Mouse (Mus musculus) limb, embryonic 11.5 days (tissue): ENCODE measurements around the gene Aldh1l1. TPM values are rescaled to one million over a fixed set of nuclear protein-coding genes. Genes with fewer than 3 reads are reported as not detected.

ENCODE experiments used
- ATAC-seq: fragments of 200-750 bp; cut with Nextera tagmentation; 2 replicates; pipeline ENCODE4 v1.8.0; 2017; ENCODE audit warnings: low read depth; ENCODE audit not compliant: insufficient number of reproducible peaks, low FRiP score, low TSS enrichment
- DNase-seq: peaks from one replicate; pipeline ENCODE4 v3.0.0-alpha.2; 2015; ENCODE audit warnings: low spot score
- H3K27ac ChIP-seq: fragments of 300-500 bp; sonication (generic); replicated peaks from 2 replicates; pipeline ENCODE4 v1.5.1; 2014; ENCODE audit warnings: low read depth, mild to moderate bottlenecking, low read length
- H3K27me3 ChIP-seq: fragments of 300-500 bp; sonication (generic); 2 replicates; pipeline ENCODE4 v1.6.1; 2014; ENCODE audit warnings: mild to moderate bottlenecking, low read length, mixed read lengths; ENCODE audit not compliant: control insufficient read depth, insufficient read depth
- H3K36me3 ChIP-seq: fragments of 300-500 bp; sonication (generic); 2 replicates; pipeline ENCODE4 v1.6.1; 2014; ENCODE audit warnings: mild to moderate bottlenecking, low read length, moderate library complexity, mixed read lengths; ENCODE audit not compliant: control insufficient read depth, insufficient read depth
- H3K4me1 ChIP-seq: fragments of 300-500 bp; sonication (generic); 2 replicates; pipeline ENCODE4 v1.6.1; 2014; ENCODE audit warnings: low read length, mixed read lengths; ENCODE audit not compliant: control insufficient read depth, insufficient read depth
- H3K4me2 ChIP-seq: fragments of 300-500 bp; sonication (generic); 2 replicates; pipeline ENCODE4 v1.6.1; 2014; ENCODE audit warnings: low read depth, mild to moderate bottlenecking, moderate library complexity; ENCODE audit not compliant: severe bottlenecking
- H3K4me3 ChIP-seq: fragments of 300-500 bp; sonication (generic); 2 replicates; pipeline ENCODE4 v1.5.1; 2014; ENCODE audit warnings: low read depth, low read length
- H3K9ac ChIP-seq: fragments of 300-500 bp; sonication (generic); 2 replicates; pipeline ENCODE4 v1.6.1; 2014; ENCODE audit warnings: mild to moderate bottlenecking, low read length
- H3K9me3 ChIP-seq: fragments of 300-500 bp; sonication (generic); 2 replicates; pipeline ENCODE4 v1.6.1; 2016; ENCODE audit warnings: low read length; ENCODE audit not compliant: control insufficient read depth
- WGBS: fragments of 180-500 bp; shearing (Covaris S2); extraction: QIAGEN DNeasy Blood & Tissue Kit; methylation state at CpG from one replicate; pipeline ENCODE4 v1.1.7; 2014; 5-methylcytosine and 5-hydroxymethylcytosine counted together
- polyA plus RNA-seq: library from polyadenylated mRNA; unstranded; fragments of >200 nt; fragmentation: Nextera tagmentation; extraction: Ambion mirVana; gene quantifications from 2 replicates; pipeline ENCODE4 v1.2.1, GENCODE M21; 2014

Gene Aldh1l1
- polyA plus RNA-seq, 1 experiment from 2014 or later = 0.57 TPM

DNA sequence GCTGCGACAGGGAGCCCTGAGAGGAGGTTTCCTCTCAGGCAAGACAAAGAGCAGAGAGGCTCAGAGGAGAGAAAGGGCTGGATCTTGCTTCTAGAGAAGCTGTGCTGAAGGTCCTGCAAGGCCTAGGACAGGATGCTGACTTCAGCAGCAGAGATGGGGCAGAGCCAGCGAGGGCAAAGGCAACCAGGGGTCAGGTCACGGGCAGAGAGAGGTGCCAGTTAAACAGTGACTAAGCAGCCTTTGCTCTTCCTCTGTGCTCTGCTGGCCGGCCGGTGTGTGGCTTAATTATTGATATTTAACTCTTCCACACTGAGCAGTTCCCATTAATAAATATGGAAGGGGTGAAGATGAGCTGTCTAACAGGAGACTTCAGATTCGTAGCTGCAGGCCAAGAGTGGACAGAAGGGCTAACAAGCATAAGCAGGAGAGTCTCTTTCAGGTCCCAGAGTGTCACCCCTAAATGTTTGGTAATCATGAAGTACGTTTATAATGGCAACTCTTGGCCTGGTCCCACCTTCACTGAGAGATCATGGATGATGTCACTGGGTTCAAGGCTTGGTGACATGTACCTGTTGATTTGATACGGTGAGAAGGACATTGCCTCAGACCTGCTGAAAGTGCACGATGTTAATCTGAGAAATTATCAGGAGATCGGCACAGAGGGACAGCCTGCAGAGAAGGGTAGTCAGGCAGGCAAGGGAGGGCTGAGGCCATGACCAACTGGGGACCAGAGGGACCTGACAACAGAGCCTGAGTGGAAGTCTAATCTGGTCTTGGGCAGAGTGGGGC lies 5.9 kb downstream of the Aldh1l1 start:
- Histone ChIP-seq H3K27me3 (no peaks in the 10 kb centered on the region), H3K4me3 (no peak overlapping the region), H3K27ac (no peak overlapping the region), H3K4me1 (no peaks in the 10 kb centered on the region), H3K36me3 (no peaks in the 10 kb centered on the region), H3K9ac (no peak overlapping the region), H3K9me3 (no peaks in the 10 kb centered on the region), H3K4me2 (no peak overlapping the region)
- 86% methylated on average over 10 of the region's 10 CpGs for WGBS
- no peak for ATAC-seq
- no peak for DNase-seq

DNA sequence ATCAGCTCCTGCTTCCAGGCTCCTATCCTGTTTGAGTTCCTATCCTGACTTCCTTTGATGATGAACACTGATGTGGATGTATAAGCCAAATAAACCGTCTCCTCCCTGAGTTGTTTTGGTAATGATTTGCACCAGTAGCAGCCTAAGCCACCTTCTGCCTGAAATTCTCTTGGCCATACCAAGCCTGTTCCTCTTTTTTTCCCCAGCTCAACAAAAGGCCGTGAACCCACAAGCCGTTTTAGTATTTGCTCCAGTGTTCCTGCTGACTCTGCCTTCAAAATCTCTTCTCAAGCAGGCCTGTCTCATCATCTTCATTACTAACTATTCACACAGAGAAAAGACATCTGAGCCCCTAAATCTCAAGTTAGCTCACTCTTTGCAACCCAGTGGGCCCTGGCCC lies 7.9 kb downstream of the Aldh1l1 start:
- no peaks in the 10 kb centered on the region for H3K4me1 ChIP-seq
- H3K27ac ChIP-seq = no peak overlapping the region
- ATAC-seq (no peak), DNase-seq (no peak)
- H3K9ac ChIP-seq = no peak overlapping the region
- no peaks in the 10 kb centered on the region for H3K36me3 ChIP-seq
- no peaks in the 10 kb centered on the region for H3K27me3 ChIP-seq
- no peaks in the 10 kb centered on the region for H3K9me3 ChIP-seq
- H3K4me2 ChIP-seq = no peak overlapping the region
- 77% methylated on average over 3 of the region's 3 CpGs for WGBS
- H3K4me3 ChIP-seq = no peak overlapping the region

DNA sequence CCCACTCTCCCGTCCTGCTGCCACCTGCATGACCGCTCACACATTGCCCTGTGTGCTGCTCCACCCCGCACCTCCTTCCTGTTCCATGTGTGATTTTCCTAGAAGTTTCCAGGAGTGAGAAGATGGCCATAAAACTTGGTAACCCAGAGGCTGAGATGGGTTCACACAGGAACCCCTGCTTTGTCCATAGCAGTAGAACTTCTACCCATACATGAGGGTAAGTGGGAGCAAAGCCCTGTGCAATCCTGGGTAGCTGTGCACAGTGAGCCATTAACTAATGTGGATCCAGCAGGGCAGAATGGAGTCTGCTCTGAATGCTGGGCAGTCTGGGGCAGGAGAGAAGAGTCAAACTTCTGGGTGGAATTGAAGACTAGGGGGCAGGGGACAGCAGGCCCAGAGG lies 8.3 kb downstream of the Aldh1l1 start:
- H3K4me1 ChIP-seq = no peaks in the 10 kb centered on the region
- WGBS = 85% methylated on average over 3 of the region's 3 CpGs
- H3K9ac ChIP-seq = no peak overlapping the region
- H3K4me2 ChIP-seq = no peak overlapping the region
- no peaks in the 10 kb centered on the region for H3K36me3 ChIP-seq
- no peak overlapping the region for H3K27ac ChIP-seq
- H3K9me3 ChIP-seq = no peaks in the 10 kb centered on the region
- no peak for DNase-seq
- no peaks in the 10 kb centered on the region for H3K27me3 ChIP-seq
- no peak overlapping the region for H3K4me3 ChIP-seq
- ATAC-seq = no peak

DNA sequence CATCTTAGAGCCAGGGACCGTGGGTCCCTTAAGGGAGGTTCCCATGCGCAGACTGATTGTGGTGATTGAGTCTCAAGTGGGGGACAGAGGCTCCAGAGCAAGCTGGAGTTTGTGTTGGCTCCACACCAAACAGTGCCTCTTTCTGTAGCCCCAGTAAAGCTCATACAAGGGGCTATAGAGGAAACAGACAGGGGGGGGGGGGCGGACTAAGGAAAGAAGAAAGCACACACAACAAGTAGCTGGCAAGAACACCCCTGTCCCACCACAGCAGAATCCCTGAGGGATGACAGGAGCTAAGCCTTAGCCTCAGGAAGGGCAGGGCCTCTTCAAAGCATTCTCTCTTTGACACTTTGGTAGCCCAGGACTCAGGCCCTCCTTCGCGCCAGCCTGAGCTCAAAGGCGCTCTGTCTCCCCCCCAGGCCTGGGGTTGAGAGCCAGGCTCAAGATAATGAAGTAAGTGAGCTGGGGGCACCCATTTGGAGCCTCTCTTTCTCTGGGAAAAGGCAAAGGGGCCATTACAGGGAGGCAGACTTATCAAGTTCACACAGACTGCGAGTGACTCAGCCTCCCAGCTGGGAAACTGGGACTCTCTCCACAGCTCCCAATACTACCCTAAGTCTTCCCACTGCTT lies 9.2 kb downstream of the Aldh1l1 start:
- H3K27ac ChIP-seq = no peak overlapping the region
- H3K27me3 ChIP-seq = no peaks in the 10 kb centered on the region
- H3K4me2 ChIP-seq = no peak overlapping the region
- H3K4me1 ChIP-seq = no peaks in the 10 kb centered on the region
- no peak overlapping the region for H3K4me3 ChIP-seq
- no peak overlapping the region for H3K9ac ChIP-seq
- no peaks in the 10 kb centered on the region for H3K9me3 ChIP-seq
- ATAC-seq (no peak), DNase-seq (no peak)
- 60% methylated on average over 6 of the region's 7 CpGs for WGBS
- H3K36me3 ChIP-seq = no peaks in the 10 kb centered on the region

DNA sequence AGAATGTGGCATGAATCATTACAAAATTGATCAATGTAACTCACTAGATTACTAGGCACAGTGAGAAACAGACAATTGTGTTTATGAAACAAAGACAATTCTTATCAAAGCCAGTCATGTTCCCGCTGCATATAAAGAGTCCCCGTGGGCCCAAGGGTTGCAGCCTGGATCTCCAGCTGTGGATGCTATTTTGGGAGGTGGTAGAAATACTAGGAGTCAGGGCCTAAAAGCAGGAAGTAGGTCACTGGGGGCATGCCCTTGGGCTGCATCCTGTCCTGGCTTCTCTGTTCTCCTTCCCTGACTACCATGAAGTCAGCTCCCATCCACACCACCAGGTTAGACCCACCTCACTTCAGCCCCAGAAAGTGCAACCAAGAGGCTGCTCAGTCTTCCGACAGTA lies 10.0 kb downstream of the Aldh1l1 start:
- Histone ChIP-seq H3K36me3 (no peaks in the 10 kb centered on the region), H3K27ac (no peak overlapping the region), H3K4me3 (no peak overlapping the region), H3K9me3 (no peaks in the 10 kb centered on the region), H3K9ac (no peak overlapping the region), H3K27me3 (no peaks in the 10 kb centered on the region), H3K4me2 (no peak overlapping the region), H3K4me1 (no peaks in the 10 kb centered on the region)
- no peak for ATAC-seq
- 76% methylated on average over 3 of the region's 3 CpGs for WGBS
- DNase-seq = no peak

DNA sequence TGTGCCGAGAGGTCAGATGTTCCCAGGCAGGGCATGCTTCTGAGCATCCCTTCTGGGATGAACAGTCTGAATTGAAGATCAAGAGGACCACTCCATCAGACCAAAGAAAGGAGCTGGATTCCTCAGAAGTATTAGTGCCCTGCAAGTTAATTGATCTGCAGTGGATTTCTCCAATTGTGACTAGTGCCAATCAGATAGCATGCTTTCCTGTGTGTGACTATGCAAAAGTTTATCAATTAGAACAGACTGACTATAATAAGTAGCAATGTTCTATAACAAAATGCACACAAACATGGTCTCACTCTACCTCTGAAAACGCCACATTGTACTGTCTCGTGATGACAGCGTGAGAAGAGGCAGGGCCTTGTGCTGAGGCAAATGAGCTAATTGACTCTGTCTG lies 13.3 kb downstream of the Aldh1l1 start:
- no peak for DNase-seq
- Histone ChIP-seq H3K4me3 (no peak overlapping the region), H3K9me3 (no peaks in the 10 kb centered on the region), H3K27me3 (no peaks in the 10 kb centered on the region), H3K9ac (no peak overlapping the region), H3K4me1 (no peaks in the 10 kb centered on the region), H3K4me2 (no peak overlapping the region), H3K36me3 (no peaks in the 10 kb centered on the region), H3K27ac (no peak overlapping the region)
- 64% methylated on average over 4 of the region's 4 CpGs for WGBS
- ATAC-seq = no peak

DNA sequence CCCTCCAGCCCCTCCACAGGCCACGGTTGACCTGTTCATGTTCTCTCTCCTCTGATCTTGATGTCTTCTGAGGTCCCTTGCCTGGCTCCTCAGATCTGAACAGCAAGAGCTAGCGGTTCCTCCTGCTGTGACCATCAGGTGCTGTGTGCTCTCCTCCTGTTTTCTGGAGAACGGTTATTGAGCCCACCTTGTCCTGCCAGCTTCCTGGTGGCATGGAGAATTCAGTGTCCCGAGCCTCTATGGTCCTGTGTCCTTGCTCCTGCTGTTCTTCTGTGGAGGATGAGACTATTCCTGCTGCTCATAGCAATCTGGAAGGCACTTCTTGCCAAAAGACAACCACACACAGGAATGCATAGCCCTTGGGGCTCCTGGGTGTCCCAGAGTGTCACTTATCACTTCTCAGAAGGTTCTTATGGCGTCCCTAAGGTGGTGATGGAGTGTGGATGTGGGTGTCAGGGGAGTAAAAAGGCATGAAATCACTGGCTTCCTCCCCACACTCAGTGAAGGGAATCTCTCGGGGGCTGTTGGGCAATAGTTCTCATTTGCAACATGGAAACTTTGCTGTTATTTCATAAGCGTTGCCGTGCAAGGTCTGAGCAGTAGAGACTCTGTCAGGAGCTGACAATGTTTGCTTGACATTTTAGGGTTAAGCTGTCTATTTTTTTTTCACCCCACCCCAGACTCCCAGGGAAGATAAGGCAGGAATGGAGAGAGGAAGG lies 15.2 kb downstream of the Aldh1l1 start:
- Histone ChIP-seq H3K4me2 (no peak overlapping the region), H3K9me3 (no peaks in the 10 kb centered on the region), H3K27ac (no peak overlapping the region), H3K36me3 (no peaks in the 10 kb centered on the region), H3K27me3 (no peaks in the 10 kb centered on the region), H3K9ac (no peak overlapping the region), H3K4me1 (no peaks in the 10 kb centered on the region), H3K4me3 (no peak overlapping the region)
- WGBS = 76% methylated on average over 8 of the region's 8 CpGs
- DNase-seq (no peak), ATAC-seq (no peak)

DNA sequence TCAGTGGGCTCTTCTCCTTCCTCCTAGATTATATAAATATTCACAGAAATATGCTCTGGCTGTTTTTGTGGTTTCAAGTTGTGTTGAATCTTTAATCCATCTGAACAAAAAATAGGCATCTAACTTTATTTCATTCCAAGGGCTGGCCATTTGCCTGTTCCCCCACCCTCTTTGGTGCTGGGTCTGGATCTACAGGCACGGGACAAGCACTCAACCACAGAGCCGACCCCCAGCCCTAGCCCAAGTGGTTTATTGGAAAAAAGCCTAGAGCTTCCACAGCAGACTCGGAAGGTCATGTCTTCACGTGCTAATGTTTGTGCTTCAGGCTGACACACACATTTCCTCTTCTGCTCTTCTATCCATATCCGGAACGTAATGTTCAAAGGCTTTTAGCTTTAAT lies 19.7 kb downstream of the Aldh1l1 start:
- H3K4me3 ChIP-seq = no peak overlapping the region
- no peak overlapping the region for H3K4me2 ChIP-seq
- DNase-seq (no peak), ATAC-seq (no peak)
- H3K9me3 ChIP-seq = no peaks in the 10 kb centered on the region
- no peak overlapping the region for H3K27ac ChIP-seq
- H3K9ac ChIP-seq = no peak overlapping the region
- WGBS = 85% methylated on average over 6 of the region's 6 CpGs
- H3K36me3 ChIP-seq = no peaks in the 10 kb centered on the region
- no peaks in the 10 kb centered on the region for H3K4me1 ChIP-seq
- H3K27me3 ChIP-seq = no peaks in the 10 kb centered on the region
